Mouse (Mus musculus) testis, adult 2 months (tissue): ENCODE measurements around the gene Lag3. TPM values are rescaled to one million over a fixed set of nuclear protein-coding genes. Genes with fewer than 3 reads are reported as not detected.
A peak's percentile ranks its signal among the peaks of the same experiment; 100 is the strongest.

Experiments used
- H3K27ac ChIP-seq: fragments of 200-500 bp; 2 replicates; pipeline ENCODE4 v1.5.1; 2012; ENCODE audit warnings: low read depth, low read length; ENCODE audit not compliant: control insufficient read depth, insufficient read depth
- H3K27me3 ChIP-seq: fragments of 200-500 bp; 2 replicates; pipeline ENCODE4 v1.6.1; 2012; ENCODE audit warnings: mild to moderate bottlenecking, low read length, moderate library complexity; ENCODE audit not compliant: control insufficient read depth, insufficient read depth
- H3K36me3 ChIP-seq: fragments of 200-500 bp; 2 replicates; pipeline ENCODE4 v1.6.1; 2012; ENCODE audit warnings: mild to moderate bottlenecking, low read length; ENCODE audit not compliant: control insufficient read depth, insufficient read depth
- H3K4me1 ChIP-seq: fragments of 200-500 bp; 2 replicates; pipeline ENCODE4 v1.6.1; 2012; ENCODE audit warnings: low read length; ENCODE audit not compliant: control insufficient read depth, insufficient read depth
- H3K4me3 ChIP-seq: fragments of 200-500 bp; 2 replicates; pipeline ENCODE4 v1.5.1; 2012; ENCODE audit warnings: low read depth, mild to moderate bottlenecking, low read length, moderate library complexity, mixed read lengths; ENCODE audit not compliant: control insufficient read depth
- CTCF ChIP-seq: fragments of 200-500 bp; IDR thresholded peaks from 2 replicates; pipeline ENCODE4 v1.5.1; 2012; ENCODE audit warnings: low read depth, mild to moderate bottlenecking, inconsistent platforms, low read length, moderate library complexity; ENCODE audit not compliant: control insufficient read depth, insufficient read depth, insufficient replicate concordance
- POLR2A ChIP-seq: fragments of 200-500 bp; IDR thresholded peaks from 2 replicates; pipeline ENCODE4 v1.6.1; 2012; ENCODE audit warnings: low read depth, mild to moderate bottlenecking, inconsistent platforms, low read length, moderate library complexity; ENCODE audit not compliant: control insufficient read depth
- polyA plus RNA-seq: library from polyadenylated mRNA; depleted of rRNA; stranded (reverse); fragments of >200 nt; gene quantifications from 2 replicates; pipeline ENCODE4 v1.2.3, GENCODE M21; 2012

The Lag3 gene
- polyA plus RNA-seq, 1 experiment = 0.12 TPM

DNA sequence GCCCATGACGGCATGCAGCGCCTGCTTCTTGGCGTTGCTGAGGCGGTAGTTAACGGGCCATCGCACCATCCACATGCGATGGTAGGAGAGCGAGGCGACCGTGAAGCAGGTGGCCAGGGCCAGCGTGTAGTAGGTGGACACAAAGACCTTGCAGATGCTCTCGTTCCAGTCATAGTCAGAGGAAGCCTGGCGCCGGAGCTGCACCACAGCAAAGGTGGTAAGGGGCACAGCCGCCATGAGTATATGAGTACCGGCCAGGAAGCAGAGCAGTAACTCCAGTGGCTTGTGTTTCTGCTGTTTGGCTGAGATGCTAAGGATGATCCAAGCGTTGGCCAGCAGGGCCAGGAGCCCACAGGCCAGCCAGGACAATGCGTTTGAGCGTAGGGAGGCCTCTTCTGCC lies 50.2 kb downstream of the Lag3 start:
- no peak overlapping the region for H3K27ac ChIP-seq
- TF ChIP-seq POLR2A = no peak
- TF ChIP-seq CTCF = no peak
- H3K4me3 ChIP-seq = no peak overlapping the region
- peaks cover 8% of the 10 kb centered on the region for H3K4me1 ChIP-seq
- no peaks in the 10 kb centered on the region for H3K36me3 ChIP-seq
- no peaks in the 10 kb centered on the region for H3K27me3 ChIP-seq

DNA sequence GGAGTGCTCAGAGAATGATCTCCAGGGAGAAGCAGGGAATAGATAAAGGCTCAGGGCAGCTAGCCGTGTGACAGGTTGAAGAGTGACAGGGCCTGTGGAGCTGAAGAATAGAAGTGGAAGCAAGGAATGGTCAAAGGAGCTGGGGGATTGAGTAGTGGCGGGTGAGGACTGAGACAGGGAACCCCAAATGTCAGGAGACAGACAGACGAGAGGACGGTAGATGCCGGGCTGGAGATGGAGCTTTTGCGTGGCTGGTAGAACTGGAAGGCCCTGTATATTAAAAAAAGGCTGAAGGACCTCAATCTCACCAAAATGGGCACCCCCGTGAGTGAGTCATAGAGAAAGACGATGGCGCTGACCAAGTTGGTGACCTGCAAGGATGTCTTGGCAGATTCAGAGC lies 51.0 kb downstream of the Lag3 start:
- no peaks in the 10 kb centered on the region for H3K27me3 ChIP-seq
- TF ChIP-seq CTCF (no peak), POLR2A (no peak)
- no peak overlapping the region for H3K27ac ChIP-seq
- peaks cover 8% of the 10 kb centered on the region for H3K4me1 ChIP-seq
- no peak overlapping the region for H3K4me3 ChIP-seq
- H3K36me3 ChIP-seq = no peaks in the 10 kb centered on the region

DNA sequence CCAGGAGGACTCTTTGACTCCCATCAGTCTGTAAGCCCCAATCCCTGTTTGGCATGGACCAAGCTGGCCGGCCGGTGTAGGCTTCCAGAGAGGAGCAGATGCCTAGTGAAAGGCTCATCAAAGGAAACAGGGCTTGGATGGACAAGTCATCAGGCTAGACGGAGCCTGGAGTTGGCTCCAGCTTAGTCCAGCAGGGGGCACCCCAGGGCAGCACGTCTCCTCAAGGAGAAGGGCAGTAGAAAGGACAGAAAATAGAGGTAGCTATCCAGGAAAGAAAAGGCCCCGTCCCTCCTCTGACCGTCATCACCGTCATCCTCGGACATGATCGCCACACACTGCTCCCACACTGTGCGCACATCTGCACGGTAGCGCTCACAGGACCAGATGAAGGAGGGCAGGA lies 51.8 kb downstream of the Lag3 start:
- H3K36me3 ChIP-seq = no peaks in the 10 kb centered on the region
- H3K27ac ChIP-seq = no peak overlapping the region
- peak; percentile 80; the same call in 1 of the 2 replicates for TF ChIP-seq CTCF
- no peak for TF ChIP-seq POLR2A
- H3K27me3 ChIP-seq = no peaks in the 10 kb centered on the region
- no peak overlapping the region for H3K4me3 ChIP-seq
- H3K4me1 ChIP-seq = peaks cover 8% of the 10 kb centered on the region

DNA sequence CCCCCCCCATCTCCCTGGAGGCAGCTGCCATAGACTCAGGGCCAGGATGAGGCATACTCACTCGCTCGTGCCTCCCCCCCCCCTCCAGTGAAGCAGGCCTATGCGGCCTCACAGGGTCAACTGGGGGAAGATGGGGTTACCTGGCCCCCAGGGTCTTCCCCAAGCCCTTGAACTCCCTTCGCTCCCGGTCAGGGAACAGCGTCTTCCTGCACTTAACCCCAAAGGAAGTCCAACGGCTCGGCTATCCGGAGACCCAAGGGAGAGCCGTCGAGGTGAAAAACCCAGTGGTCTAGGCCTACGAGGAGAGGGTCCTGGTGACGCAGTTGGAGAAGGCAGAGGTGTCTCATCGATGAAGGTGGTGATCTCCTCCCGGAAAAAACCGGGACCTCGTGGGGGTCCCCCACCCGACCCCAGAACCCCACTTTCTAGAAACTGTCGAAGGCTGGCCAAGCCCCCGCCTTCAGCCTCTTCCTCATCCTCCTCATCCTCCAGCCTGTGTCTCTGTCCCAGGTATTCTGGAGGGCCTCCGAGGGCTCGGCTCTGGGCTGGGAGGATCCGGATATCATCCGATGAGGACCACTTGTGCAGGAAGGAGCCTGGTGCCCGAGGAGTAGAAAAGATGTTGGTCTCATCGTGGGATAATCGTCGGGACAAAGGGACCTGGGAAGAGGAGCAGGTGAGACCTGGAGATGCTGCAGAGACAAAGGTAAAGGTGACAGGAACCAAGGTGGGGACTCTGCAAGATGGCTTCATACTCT lies 52.8 kb downstream of the Lag3 start:
- Histone ChIP-seq H3K36me3 (no peaks in the 10 kb centered on the region), H3K4me1 (peaks cover 8% of the 10 kb centered on the region), H3K27me3 (no peaks in the 10 kb centered on the region), H3K27ac (no peak overlapping the region), H3K4me3 (0 out of 2 replicates have a peak overlapping the region, but pooled peaks have one; percentile 3)
- TF ChIP-seq POLR2A (no peak), CTCF (no peak)

DNA sequence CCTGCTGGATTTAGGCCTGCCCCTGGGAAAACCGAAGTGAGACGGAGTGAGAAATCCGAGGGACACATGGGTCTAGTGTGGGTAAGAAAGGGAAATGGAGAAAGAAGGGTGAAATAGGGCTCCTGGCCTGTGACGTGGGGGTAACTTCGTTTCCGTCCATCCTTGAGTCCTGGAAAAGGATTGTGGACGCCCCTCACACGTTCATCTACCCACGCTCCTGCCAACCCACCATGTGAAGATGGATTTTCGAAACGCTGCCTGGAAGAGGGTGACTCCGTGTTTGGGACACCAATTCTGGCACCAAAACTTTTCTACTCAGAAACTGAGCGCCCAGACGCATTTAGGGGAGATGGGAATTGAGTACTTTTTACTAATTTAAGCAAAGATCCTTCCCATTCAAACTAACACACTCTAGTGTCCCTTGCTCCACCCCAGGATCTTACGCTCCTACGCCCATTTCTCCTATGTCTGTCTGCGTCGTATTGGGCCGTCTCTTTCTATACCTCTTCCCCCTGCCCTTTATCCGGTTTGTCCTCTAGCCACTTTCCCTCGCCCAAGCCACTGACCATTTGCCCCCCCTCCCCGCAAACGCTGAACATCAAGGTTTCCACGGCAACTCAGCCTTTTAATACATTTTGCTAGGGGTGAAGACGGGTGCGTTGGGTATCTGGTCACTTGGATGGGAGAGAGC lies 53.5 kb downstream of the Lag3 start:
- Histone ChIP-seq H3K27ac (no peak overlapping the region), H3K36me3 (no peaks in the 10 kb centered on the region), H3K27me3 (no peaks in the 10 kb centered on the region), H3K4me1 (peaks cover 4% of the 10 kb centered on the region), H3K4me3 (no peak overlapping the region)
- TF ChIP-seq CTCF = no peak
- TF ChIP-seq POLR2A = no peak

DNA sequence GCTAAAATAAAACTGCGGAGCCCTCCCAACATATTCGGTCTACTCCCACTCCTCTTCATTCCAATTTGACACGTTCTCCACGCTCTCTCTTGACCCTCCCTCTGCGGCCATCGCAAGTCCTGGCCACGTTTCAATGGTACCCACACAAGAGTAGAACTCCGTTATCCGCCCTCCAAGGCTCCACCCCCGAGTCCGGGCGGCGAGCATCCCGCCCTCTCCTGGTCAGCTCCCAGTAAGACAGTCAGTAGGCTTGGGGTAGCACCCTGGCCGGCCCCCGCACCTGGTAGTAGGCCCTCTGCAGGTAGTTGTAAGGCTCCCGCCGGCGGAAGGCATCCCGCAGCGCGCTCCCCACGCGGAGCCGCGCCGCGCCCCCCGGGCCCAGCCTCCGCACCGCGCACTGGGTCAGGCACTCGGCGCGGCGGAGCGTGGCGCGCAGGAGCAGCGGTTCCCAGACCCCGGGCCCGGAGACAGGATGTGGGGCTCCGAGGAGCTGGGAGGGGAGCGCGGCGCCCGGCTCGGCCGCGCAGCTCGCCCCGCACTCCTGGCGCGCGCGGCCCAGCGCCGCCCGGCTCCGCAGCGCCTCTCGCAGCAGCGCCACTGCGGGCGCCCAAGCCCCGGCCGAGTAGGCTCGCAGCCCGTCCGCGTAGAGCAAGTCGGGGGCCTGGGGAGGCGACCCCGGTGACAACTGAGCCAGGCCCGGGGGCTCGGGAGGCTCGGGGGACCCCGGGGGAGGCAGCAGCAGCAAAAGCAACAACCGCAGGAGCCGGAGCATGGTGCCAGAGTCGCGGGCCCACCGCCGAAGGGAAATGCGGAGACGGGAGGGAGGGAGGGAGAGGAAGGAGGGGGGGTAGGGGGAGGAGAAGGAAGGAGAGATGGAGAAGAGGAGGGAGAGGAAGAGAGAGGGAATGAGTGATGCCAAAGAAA lies 54.3 kb downstream of the Lag3 start, which contains the start of gene P3h3:
Gene P3h3, minus strand, starts transcription at position 837 of the 924 bp plus-strand sequence.
- H3K27ac ChIP-seq = no peak within 1 kb of the TSS
- TF ChIP-seq CTCF = 0 out of 2 replicates have a peak, but pooled peaks have one; percentile 28
- no peak for TF ChIP-seq POLR2A
- peaks cover 4% of the 10 kb centered on the region for H3K4me1 ChIP-seq
- no peaks in the 10 kb centered on the region for H3K36me3 ChIP-seq
- peak within 1 kb of the TSS; percentile 75 for H3K4me3 ChIP-seq
- no peaks in the 10 kb centered on the region for H3K27me3 ChIP-seq

DNA sequence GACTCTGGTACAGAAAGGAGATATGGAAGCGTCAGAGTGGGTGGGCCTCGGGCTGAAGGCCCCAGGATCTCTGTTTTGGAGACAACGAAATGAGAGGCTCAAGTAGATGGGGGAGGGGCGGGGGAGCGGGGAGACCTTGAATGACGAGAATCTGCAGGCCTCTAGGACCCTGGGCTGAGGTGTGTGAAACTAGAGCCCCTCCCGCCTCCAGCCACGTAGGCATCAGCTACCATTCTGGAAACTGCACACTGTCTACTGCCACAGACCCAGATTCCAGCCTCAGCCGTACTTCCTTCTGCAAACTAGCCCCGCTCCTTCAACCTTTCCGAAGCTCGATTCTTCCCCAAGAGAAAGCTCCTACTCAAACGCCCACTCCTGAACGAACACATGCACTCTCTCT lies 55.2 kb downstream of the Lag3 start:
- no peaks in the 10 kb centered on the region for H3K27me3 ChIP-seq
- H3K4me3 ChIP-seq = no peak overlapping the region
- H3K4me1 ChIP-seq = peaks cover 4% of the 10 kb centered on the region
- H3K27ac ChIP-seq = no peak overlapping the region
- TF ChIP-seq CTCF (no peak), POLR2A (no peak)
- no peaks in the 10 kb centered on the region for H3K36me3 ChIP-seq
